Mouse (Mus musculus): ENCODE measurements around the gene Dnase1l1.

Gene Dnase1l1

DNA sequence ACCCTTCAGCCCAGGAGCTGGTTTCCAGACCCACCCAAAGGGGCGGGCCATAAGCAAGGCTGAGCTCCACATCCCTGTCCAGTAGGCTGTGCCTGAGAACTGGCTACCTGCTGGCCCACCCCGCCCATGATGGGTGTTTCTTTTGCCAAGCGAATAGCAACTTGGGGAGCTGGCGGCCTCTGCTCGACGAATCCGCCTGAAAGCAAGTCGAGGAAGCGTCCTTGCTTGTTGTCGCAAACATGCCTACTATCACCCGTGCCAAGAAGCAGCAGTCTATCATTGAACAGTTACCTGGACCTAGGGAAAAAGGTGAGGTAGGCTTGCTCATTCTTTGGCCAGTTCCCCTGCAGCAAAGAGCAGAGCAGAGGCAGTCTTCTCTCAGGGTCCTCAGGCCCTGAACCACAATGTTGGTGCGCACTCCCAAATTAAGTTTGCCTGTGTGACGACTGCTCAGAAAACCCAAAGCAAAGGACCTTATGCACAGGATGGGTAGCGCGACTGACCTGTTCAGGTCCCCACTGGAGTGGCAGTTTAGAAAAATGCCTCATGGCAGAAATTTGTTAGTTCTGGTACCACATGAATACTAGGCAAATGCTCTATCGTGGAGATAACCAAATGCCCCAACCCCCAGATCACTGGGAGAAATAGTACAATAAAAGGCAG lies at the start of gene Dnase1l1, which contains the start of gene Taz:
TSS of gene Dnase1l1 (minus strand) at position 606 of the 663 bp plus-strand sequence.
TSS of gene Taz (plus strand) at position 181 of the 663 bp plus-strand sequence.
- DNase-seq (ENCODE audit: low spot score in 2 of 2), result peak; percentile 76 to 81

- no peak for DNase-seq (ENCODE audit: low spot score in 2 of 2)
Measured at GRCm38 (mm10) chrX:74330166-74330930, 48.2 kb upstream of the Dnase1l1 start.

GRCm38 (mm10) chrX:74329215-74329671 lies 47.1 kb upstream of the Dnase1l1 start:
- no peak for DNase-seq (ENCODE audit: low spot score in 2 of 2)

DNA sequence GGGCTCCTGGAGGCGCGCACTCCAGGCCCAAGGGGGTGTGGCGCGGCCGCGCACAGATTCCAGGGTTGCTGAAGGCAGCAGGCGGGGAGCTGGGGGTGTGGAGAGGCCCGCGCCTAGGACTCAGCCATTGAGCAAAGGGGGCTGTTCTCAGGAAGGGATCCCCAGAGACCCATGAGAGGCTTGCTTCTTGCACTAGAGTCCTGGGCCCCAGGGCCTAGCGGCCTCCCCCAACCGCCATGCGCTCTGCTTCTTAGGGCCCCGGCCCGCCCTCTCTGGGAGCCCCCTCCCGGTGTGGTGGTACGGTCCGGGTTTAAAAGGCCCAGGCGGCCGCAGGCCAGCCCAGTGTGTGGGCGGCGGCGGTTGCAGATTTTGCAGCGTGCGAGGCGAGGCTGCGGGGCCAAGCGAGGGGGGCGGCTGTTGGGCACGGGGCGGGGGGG lies 46.6 kb upstream of the Dnase1l1 start, which contains the start of gene Plxna3:
TSS of gene Plxna3 (plus strand) at position 342 of the 437 bp plus-strand sequence.
- DNase-seq (ENCODE audit: low spot score in 2 of 2), result peak; percentile 68 to 75

DNA sequence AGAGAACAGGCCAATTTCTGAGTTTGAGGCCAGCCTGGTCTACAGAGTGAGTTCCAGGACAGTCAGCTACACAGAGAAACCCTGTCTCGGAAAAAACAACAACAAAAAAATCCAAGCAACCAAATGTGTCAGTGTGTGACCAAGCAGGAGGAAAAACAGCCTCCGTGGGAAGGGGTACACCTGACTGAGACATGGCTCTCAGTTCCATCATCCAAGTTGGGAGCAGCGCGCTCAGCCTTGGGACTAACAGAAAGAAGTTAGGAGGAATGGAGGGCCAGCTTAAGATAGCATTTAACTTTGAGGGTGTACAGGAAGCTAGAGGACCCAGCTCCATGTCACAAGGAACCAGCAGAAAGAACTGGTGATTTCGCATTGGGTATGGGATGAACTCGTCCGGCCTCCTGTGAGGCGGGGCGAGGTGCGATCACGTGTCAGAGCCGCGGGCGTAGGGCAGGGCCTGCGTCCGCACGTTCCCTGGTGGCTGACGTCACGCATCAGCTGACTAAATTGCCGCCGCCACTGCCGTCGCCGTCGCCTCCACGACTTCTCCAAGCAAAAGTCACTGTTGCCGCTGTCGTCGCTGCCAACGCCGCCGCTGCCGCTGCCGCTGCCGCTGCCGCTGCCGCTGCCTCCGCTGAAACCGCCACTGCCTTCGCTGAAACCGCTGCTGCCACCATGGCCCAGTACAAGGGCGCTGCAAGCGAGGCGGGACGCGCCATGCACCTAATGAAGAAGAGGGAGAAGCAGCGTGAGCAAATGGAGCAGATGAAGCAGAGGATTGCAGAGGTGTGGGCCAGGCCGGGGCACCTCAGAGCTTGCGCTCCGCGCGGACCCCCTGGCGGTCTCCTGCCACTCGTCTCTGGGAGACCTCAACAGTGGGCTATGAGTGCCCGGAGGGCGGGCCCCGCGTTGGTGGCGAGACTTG lies 30.7 kb upstream of the Dnase1l1 start, which contains the start of gene Fam50a:
TSS of gene Fam50a (plus strand) at position 494 of the 925 bp plus-strand sequence.
- DNase-seq (ENCODE audit: low spot score in 2 of 2), result peak; percentile 77 to 86

DNA sequence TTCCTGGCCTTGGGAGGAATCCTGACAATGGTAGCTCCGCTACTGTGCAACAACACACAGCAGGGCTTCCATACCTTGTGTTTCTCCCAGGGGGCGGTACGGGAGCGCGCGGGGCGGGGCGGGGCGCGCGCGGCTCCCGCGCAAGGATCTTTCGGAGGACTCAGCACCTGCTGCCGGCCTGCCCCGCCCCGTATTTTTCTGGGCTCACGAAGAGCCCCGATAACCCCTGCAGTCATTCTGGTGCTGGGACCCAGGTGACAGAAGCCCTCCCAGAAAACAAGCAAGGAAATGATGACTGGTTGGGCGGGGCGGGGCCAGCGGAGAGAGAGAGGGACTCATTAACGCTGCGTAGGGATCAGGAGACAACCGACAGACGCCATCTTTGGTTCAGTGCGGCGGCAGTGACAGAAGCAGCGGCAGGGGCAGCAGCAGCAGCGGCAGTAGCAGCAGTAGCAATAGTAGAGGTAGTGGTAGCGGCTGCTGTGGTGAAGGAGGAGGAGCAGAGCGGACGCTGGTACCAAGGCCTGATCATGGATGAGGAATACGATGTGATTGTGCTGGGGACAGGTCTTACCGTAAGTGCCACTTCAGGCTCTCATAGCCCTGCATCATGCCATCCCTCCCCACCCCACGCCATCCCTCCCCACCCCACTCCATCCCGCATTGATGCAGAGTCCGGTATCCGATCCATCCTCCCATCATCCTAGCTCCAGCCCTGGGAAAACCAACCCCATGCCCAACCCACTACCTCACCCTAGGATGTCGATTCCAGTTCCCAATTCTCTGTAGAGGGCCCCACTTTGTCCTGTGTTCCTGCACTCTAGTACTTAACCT lies 22.9 kb upstream of the Dnase1l1 start, which contains the start of gene Gdi1:
TSS of gene Gdi1 (plus strand) at position 132 of the 834 bp plus-strand sequence.
- DNase-seq (ENCODE audit: low spot score in 2 of 2), result peak; percentile 67 to 68

DNA sequence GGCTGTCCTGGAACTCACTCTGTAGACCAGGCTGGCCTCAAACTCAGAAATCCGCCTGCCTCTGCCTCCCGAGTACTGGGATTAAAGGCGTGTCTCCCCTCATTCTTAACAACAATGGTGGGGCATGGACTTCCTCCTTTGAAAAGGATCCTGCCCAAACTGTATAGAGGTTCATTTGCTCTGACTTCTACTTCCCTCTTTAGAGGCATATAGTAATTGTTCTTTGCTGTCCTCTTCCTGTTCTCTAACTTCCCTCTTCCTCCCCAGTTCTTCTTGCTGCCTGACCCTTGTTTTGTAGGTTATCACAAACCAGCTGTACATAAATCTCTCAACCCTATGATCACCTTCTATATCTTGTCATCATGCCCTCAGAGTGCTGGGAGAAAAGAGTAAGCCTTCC lies 17.6 kb upstream of the Dnase1l1 start:
- no peak for DNase-seq (ENCODE audit: low spot score in 2 of 2)

- DNase-seq (ENCODE audit: low spot score in 2 of 2), result no peak
Measured at GRCm38 (mm10) chrX:74298348-74298747, 16.2 kb upstream of the Dnase1l1 start.

DNA sequence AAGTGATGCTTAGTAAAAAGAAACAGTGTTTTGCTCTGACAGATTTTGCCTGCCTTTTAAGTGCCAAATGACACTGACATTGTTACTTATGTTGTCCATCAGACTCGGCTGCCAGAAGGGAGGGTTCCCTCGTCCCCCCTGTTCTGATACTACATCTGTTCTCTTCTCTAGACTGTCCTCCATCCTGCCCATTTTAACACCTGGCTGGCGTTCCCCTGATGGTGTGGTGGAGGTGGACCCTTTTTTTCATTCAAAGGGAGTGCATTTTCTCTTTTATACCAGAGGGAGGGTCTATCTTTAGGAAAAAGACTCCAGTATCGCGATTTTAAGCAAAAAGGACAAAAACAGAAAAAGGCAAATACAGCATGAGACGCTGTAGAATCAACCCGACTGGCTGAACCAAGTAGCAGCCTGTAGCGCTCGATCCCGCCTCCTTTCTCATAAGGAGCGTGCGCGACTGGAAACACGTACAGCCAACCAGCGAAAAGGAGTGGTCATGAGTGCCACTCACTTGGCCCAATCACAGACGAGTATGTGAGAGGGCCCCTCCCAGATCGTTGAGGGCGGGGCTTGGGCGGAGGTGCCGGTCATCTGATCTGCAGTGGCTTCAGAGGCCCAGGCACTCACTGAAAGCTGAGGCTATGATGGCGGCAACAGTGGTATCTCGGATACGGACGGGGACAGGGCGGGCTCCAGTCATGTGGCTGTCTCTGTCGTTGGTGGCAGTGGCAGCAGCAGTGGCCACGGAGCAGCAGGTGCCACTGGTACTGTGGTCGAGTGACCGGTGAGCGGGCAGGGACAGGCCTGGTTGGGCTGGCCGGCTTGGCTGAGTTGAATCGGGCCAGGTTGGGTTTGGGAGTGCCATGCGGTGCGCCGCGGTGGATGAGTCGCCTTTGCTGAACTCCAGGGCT lies 14.7 kb upstream of the Dnase1l1 start, which contains the start of gene Atp6ap1:
TSS of gene Atp6ap1 (plus strand) at position 560 of the 911 bp plus-strand sequence.
- DNase-seq (ENCODE audit: low spot score in 2 of 2), result peak; percentile 91 to 94

- no peak for DNase-seq (ENCODE audit: low spot score in 2 of 2)
Measured at GRCm38 (mm10) chrX:74293431-74293830, 11.3 kb upstream of the Dnase1l1 start.

GRCm38 (mm10) chrX:74283092-74283437 lies 928 bp upstream of the Dnase1l1 start:
- DNase-seq (ENCODE audit: low spot score in 2 of 2), result no peak

DNA sequence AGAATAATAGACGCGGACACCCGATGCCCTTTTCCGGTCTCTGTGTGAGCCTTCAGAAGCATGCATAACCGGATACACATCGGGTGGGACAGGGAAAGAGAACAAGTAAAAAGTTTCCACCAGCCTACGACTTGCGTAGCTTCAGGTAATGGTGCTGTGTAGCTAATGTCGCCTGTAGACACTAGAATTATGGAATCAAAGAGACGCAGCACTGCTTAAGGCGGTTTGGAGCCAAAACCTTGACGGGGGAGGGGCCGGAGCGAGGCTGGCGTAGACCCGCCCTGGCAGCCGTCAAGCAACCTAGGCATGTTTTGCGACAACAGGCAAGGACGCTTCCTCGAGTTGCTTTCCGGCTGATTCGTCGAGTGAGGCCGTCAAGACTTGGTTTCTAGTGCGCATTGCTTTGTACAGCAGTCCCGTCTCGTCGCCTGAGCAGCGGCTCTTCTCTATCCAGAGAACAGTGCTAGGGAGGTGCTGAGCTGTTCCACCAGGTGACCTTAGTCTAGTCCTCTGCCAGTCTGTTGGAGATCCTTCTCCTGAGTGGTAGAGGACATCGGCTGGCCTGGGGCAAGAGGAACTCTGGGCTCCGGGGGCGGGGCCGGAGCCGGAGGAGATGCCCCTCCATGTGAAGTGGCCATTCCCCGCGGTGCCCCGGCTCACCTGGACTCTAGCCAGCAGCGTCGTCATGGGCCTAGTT lies 406 bp upstream of the Dnase1l1 start:
- DNase-seq (ENCODE audit: low spot score in 2 of 2), result peak; percentile 75 to 81

GRCm38 (mm10) chrX:74281041-74281731 lies 951 bp downstream of the Dnase1l1 start:
- no peak for DNase-seq (ENCODE audit: low spot score in 2 of 2)

DNA sequence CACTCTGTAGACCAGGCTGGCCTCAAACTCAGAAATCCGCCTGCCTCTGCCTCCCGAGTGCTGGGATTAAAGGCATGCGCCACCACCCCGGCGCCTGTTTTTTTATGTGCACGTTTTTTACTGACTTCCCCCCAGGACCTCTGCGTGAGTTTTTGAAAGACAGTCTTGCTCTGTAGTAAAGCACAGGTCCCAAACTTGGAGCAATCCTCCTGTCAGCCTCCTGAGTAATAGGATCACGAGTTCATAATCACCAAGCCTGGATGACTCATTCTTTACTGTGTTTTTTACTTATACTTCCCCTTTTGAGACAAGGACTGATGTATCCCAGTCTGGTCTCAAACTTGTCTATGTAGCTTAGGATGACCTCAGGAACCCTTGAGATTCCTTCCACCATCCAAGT lies 4.2 kb downstream of the Dnase1l1 start:
- no peak for DNase-seq (ENCODE audit: low spot score in 2 of 2)

DNA sequence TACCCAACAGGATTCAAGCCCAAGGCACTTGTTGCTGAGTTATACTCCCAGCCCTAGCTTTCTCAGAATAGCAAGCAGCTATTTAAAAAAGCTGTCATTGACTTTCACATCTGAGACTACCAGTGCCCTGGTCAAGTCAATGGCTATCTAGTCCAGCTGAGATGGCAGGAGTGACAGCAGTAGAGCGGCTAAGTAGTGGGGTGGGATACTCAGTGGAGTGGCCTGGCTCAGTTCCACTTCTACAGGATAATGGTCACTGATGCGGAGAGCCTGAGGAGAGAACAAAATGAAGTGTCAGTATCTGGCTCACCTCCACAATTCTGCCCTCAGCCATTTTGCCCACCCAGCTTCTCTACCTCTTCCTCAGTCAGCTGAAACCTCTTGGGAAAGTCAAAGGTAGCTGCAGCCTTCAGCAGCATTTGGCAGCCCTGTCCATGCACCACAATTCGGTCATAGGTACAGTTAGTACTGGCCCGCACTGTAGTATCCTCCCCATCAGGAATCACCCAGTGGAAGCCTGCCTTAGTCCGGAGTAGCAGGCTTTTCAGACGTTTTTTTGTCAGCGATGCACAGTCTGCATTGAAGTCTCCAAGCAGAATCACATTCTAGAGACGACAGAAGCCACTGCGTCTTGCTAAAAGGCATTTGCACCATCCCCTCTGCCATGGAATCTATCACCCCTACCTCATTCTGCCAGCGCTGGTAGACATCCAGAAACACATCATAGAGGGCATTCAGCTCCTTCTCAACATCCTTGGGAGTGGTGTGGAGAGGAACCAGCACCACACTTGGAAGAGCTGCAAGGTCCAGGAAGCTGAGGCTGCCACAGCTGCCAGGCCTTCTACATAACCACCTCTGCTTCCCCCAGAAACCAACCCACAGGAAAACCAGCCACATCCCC lies 8.5 kb downstream of the Dnase1l1 start:
- DNase-seq (ENCODE audit: low spot score in 2 of 2), result no peak

DNA sequence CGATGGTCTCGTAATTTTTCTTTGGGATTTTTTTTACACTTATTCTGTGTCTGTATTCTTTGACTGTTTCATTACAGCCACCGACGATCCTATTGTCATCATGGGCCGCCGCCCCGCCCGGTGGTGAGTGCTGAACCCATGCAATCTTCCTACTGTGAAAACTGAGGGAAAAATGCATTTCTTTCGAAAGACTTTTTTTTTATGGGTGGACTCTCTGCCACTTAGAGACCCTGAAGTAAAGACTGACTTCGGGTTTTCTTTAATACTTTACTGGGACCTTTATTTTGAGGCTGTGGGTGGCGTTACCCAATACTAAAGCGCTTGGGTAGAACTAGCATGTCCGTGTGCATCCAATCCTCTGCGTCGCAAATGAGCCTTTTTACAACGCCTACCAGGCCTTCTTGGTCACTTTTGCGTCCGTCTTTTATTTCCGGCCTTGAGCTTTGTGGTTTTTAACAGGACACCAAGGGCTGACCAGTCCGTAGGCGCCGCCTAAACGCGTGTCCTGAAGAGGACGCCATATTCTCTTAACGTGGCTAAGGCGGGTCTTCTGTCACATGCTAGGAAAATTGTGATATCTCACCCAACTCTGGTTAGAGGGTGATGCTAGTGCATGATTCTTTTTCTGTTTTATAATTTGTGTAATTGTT lies 11.1 kb downstream of the Dnase1l1 start:
- DNase-seq (ENCODE audit: low spot score in 2 of 2), result peak in 1 of 2 experiments; percentile 20

Data from urinary bladder, postnatal 4 days (tissue).